Mouse (Mus musculus) ZHBTc4 (cell line): ENCODE measurements around the gene Msx2.

Experiments used
- DNase-seq: peaks from one replicate; pipeline ENCODE4 v3.0.0-alpha.2; 2011; ENCODE audit warnings: low read depth, low spot score

Msx2 gene

DNA sequence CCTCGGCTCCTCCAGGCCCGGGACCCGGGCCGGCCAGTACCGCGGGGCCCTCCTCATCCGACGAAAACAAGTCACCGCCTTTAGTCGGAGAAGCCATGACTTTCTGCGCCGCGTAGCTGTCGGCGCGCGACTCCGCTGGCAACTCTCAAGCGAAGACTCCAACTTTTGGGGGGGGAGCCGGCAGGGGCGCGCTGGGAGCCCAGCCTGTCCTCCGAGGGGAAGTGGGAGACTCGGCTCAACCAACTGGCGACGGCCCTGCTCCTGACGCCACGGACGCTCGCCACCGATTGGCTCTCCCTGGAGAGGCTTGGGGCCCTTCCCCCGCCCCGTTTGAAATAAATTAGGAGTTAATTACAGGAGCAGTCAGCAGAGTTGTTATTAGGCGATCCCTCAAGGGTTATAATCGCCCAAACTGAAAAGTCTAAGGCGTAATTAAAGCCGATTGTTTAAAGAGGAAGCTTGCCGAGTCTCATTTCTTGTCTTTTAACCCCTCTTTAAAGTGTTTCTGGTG, at the start of gene Msx2:
Gene Msx2 (minus strand): TSS at position 461 of the 511 bp plus-strand sequence.
- DNase-seq, result peak; percentile 89

DNA sequence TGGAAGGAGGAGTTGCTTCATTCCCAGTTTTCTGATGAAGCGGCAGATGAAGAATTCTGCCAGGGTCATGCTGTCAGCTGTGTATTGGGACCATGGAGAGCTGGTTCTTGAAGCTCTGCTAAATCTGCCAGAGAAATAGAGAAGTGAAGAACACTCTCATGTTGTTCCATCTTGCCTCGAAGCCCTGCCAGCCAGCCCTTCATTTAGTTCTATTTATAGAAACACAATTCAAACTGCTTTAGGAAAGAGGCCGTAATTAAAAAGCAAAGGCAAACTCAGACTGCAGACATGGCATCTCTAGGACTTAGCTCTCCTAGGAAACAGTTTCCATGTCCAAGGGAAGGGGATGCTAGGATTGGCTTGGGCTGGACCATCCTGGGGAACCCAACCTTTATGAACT, 48.6 kb upstream of the Msx2 start:
- no peak for DNase-seq

DNA sequence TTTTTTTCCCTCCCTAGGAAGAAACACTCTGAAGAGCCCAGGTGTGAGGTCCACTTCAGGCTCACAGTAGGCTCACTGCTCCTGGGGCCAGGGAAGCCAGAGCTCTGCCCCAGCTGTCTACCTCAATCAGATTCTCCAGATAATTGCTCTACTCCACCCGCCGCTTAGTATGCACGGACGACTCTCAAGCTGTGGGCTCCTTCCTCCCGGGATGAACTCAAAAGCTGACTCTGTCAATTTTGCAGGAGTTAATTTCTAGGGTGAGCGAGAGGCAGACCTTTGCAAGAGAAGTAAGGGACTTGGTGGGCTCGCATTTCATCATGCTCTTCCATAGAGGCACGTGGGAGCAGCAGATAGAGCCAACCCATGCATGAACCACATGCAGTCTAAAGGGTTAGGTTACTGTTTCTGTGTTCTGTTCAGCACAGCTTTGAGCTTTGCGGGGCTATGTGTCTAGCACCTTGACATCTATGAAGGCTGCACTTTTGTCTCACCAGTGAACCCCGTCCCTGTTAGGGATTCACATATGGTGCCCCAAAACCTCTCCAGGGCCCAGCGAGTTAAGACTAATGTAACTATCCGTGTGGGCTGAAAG, 47.6 kb upstream of the Msx2 start:
- DNase-seq, result no peak

DNA sequence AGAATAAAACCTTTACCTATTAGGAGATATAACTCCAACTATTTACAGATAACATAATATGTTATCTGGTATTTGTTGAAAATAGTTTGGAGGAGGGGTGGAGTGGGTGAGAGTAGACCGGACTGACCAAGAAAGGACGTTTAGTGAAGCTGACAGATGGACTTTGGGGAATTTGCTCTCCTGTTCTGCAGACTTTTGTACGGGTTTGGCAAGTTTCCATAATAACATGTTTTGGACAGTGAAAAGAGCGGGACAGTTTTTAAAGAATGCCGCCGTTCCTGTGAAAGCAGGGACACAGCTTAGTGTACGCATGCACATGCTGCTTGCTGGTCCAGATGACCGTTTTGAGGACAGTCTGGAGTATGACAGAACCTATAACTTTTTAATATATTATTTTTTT, 46.9 kb upstream of the Msx2 start:
- DNase-seq, result no peak

DNA sequence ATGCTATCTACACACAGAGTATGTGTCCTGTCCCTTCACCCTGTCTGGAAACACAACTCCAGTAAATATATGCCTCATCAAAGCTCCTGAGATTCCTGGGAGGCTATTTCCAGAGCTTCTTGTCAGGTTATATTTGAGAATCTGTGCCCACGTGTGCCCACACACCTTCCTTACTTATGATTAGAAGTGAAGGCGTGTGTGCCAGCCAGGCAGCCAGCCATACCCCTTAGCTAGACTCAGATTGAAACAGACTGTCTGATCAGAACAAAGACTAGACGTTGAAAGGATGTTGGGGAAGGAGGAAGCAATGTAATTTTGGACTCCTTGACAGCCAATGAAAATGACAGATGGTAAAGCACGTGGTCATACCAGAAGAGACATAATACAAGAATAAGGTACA, 45.4 kb upstream of the Msx2 start:
- DNase-seq, result no peak

DNA sequence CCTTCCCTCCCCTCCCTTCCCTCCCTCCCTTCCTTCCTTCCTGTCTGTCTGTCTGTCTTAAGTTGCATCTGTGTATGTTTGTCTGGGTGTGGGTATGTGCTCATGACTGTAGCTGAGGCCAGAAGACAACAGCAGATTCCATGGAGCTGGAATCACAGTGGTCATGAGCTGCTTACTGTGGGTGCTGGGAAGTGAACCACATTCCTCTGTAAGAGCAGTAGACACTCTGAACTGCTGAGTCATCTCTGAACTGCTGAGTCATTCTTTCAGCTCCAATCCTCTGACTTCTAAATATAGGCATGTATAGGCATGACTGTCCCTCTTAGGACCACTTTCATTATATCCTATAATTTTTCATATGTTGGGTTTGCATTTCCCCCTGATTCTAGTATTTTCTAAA, 41.7 kb upstream of the Msx2 start:
- peak; percentile 56 for DNase-seq

DNA sequence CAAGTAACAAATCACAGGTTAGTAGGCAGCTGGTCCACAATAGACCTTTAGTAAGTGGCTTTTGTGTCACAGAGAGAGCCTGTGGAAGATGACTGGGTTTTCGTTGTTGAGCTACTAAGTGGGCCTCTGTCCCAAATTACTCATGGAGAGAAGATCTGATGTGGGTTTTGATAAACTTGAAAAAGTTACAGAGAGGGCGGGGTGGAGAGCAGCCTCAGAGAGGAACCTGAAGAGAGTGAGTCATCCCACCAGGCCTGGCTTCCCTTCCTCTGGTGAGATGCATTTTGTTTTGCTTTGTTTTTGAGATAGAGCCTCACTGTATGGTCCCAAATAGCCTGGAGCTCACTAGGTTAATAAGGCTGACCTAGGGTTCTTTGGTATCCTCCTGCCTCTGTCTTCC, 38.5 kb upstream of the Msx2 start:
- DNase-seq, result no peak

DNA sequence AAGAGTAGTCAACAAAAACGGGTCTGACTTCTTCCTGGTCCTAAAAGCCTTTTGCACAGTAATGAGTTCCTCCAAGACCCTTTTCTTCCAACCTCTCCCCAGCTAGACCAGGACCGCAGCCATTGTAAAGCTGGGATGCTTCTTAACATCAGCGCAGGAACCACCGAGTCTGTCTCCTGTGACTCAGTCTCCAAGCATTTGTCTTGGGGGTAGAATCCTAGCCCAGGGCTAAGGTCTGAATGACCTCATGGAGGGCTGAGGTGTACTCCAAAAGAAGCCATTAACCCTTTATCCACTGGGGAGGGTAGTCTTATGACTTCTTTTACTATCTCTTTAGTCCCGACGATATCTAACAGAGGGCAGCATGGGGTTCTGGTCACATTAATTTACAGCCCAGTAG, 29.5 kb upstream of the Msx2 start:
- no peak for DNase-seq

DNA sequence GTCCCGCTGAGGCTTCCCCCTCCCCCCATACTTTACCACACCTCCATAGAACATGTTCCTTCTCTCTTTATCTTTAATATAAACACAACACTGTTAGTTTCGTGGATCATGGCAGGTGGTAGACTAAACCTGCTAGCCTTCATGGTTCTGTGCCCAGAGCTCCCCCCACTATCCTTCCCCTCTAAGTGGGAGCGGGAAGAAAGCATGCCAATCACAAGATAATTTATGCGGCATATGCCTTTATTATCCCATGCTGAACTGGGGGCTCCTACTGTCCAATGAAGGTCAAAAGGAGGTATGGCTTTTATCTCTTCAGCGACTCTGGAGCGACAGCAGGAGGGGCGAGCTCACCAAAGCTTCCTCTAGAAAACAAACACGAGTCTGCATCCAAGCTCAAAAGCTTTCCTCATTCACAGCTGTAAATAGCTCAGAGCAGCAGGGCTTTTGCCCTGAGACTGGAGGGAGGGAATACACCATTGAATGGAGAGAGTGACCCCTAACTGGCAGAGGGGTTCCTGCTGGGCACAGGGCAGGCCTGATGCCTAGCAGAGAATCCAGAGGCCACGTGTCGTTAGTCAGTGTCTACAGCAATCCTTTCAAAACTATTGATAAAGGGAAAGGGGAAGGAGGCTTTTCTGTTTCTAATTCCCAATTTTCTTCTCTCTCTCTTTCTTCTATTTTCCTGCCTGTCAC, 28.8 kb upstream of the Msx2 start:
- no peak for DNase-seq

DNA sequence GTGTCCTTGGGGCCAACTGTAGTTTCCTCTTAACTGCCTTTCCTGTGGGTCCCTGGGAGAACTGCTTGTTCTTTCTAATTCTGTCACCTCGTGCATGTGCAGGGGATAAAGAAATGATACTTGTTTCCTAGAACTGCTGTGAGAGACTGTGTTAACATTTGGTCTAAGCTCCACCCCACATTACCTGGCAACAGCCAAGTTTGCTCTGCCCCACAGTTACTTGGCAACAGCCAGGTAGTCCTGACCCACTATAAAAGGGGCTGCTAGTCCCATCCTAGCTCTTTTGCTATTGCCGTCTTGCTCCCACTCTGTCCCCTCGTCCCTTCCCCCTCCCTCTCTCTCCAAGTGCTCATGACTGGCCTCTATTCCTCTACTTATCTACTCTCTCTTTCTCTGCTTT, 28.2 kb upstream of the Msx2 start:
- DNase-seq, result no peak

DNA sequence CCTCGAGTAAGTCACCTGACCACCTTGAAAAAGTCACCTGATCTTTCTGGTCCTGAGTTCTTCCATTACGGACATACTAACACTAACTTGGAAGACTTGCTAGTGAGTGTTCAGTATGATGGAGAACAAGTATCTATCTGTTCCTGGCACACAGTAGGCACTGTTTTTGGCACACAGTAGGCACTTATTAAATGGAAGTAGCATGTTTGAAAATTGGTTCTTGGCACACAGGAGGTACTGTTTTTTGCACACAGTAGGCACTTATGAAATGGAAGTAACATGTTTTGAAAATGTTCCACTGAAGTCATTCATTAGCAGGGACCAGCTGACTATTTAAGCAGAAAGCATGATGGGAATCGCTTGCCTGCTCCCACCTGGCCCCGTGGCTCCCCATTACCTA, 13.6 kb upstream of the Msx2 start:
- no peak for DNase-seq

DNA sequence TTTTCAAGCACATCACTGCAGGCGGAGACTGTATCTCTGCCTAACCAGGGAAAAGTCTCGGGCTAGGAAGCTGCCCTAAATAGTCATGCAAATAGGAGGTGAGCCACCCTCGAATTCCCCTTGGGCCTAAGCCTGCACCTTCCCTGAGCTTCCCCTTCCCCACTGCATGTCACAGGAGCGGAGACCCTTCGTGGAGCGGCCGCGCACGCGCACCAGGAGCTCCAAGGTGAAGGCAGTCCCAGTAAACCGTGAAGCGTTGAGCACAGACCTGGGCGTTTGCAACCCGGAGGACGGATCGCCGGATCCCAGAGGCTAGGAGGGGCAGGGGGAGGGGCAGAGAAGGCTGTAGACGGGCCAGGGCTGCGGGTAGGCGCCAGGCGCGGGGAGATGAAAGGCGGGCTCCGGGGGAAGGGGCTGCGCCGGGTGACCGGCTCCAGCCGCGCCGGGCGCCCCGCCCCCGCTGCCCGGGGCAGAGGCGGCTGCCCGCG, 2.9 kb upstream of the Msx2 start:
- peak; percentile 94 for DNase-seq

DNA sequence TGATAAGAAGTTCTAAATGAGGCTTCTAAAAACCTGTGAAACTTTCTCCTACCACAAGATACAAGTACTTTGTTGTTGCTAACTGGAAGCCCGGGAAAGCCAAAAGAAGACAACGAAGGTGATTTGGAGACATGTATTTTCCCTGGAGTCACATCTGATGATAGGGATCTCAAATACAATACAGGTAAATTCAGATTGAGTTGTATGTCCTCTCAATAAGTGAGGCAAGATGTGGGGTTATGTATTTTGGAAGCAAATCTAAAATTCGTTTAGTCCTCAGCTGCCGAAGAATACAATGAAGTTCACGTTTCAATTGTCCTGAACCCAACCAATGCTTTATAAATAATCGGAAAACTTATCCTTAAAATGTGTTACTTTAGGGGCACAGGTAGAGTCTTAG, 1.6 kb upstream of the Msx2 start:
- DNase-seq, result no peak

DNA sequence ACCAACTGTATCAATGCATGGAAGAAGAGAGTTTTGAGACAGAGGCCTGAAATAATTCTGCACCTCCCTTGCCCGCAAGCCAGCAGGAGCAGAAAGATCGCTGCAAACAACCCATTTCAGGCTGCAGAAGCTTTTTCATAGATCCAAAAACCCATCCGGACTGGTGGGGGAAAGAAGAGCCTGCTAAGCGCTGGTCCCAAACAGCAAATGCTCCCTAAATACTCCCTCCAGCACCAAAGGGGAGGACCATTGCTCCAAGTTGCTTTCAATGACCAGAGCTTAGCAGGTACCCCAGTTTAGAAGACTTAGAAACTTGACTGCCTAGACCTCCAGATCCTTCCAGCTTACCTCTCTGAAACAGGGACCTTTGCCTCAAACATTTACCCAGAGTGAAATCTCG, 1.1 kb upstream of the Msx2 start:
- no peak for DNase-seq

DNA sequence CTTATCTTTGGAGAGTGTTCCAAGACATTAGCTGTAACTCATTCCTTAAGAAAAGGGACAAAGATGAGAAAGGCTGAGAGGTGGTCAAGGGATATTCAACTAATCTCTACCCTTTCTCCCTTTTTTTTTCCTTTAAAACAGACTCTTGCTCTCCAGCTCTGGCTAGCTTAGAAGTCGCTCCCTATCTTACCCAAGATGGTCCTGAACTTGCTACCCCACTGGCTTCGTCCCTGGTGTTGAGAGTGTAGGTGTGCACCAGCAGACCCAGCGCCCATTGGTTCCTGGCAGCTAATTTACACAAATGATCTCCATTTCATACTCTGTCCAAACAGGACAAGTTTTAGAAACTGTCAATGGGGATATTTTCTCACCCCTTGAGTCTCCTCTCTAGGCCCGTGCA, 417 bp upstream of the Msx2 start:
- DNase-seq, result no peak

DNA sequence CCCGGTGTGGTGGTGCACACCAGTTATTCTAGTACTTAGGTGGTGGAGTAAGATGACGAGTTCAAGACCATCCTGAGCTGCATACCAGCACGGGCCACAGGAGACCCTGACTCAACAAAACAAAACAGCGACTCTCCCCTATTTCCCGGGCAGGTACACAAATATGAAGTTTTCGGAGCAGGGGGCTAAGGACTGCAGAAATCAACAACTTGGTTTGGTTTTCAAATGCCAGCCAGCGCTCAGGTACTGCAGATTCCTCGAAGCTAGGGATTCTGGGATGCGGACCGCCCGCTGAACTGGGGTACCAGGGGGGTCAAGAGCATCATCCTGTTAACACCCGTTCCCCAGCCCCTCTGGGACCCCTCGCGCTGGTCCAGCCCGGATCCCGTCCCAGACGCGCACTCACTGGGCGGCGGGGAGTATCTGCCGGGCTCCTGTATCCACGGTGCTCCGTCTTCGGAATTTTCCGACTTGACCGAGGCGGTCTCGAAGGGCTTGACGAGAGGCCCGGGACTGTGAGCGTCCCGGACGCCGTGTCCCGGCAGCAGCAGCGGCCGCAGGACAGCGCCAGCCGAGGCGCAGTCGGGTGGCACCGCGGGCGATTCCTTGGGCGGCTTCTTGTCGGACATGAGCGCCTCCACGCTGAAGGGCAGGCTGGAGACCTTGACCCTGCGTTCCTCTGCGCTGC, 804 bp downstream of the Msx2 start:
- peak; percentile 51 for DNase-seq

DNA sequence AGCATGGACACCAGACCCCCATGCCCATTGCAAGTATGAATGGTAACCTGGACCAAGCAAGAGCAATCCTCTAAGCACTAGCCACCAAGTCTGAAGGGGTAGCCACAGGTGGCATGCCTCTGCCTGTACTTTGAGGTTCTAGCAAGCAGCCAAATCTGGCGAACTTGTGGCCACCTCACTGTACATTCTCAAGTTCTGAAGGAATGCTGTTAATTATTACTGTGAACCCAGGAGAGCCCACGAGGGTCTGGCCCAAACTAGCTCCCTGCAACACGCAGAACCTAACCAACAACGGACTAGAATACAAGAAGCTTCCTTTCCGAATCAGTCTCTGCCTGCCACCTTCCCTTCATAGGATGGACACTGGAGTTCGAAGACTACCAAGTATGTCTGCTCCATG, 1.5 kb downstream of the Msx2 start:
- no peak for DNase-seq

DNA sequence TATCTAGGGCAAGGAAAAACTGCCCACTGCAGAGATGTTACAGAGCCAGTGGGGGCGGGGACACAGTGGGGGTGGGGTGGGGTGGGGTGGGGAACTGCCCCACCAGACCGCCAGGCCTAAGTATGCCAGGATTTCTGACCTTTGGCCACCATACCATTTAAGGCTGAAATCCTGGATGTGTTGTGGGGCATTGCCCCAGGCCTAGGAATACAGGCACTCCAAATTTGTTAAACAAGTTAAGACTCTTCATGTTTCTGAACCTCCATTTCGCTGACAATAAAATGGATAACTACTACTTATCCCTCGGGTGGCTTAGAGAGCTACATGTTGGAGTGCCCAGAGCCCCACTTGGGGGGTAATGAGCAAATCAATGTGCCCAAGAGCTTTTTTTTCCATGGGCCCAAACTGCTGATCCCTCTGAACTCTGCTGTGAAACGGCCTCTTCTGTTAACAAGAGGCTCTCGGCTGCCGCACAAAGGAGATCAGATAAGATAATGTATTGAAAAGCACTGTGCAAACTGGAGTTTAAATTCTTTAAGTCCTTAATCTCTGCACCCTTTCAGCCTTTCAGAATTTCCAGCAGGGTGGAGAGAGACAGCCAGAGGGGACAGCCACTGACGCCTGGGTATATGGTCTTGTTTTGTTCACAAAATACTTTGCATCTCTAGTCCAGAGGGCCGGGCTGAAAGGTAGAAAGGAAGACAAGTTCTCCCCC, 2.3 kb downstream of the Msx2 start:
- peak; percentile 71 for DNase-seq

DNA sequence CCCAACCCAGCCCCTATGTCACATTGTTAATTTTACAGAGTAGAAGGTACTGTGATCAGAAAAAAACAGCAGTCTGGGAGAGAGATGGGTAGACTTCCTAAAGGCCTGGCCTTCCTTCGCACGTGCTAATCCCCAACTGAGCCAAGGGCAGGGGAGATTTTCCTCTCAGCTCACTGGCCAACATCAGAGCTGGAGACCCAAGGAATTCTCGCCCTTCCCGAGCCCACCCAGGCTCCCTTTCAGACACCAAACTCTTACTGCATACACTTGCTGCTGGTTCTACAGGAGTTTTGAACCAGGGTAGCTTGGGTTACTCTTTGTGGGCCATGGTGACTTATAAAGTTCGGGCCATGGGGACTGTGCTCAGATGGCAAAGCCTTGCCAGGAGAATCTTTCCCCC, 3.1 kb downstream of the Msx2 start:
- no peak for DNase-seq

DNA sequence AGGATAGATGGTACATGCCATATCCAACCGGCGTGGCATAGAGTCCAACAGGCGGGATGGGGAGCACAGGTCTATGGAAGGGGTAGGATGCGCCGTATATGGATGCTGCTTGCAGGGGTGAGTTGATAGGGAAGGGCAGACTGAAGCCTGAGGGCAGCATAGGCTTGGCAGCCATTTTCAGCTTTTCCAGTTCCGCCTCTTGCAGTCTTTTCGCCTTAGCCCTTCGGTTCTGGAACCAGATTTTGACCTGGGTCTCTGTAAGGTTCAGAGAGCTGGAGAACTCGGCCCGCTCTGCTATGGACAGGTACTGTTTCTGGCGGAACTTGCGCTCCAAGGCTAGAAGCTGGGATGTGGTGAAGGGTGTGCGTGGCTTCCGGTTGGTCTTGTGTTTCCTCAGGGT, 4.7 kb downstream of the Msx2 start:
- no peak for DNase-seq

DNA sequence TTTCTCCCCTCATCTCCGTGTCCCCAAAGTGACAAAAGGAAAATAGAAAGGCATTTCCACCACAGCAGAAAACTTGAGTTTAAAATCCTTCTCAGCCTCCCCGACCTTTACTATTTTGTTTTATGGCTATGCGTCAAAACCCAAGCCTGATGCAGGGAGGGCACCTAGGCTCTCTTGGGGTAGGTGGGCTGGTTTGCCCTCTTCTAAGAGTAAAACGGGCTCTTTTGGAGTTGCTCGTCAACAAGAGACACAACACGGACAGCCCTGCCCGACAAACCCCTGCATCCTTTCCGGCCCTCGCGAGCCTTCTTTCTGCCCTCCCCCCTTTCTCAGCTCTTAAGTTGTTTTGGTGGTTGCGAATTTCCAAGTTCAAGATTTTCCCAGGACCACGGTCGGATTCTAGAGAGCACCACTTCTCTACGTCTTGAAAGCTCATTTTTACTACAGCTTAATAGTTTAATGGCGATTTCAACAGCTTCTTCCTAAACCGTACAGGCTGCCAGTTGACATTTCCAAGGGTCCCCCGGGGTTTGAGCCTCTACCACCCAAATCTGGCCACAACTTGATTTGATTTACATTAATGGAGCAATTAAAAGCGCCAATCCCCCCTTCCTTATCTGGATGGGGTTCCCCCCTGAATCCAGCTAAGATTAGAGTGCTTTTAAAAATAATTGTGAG, 6.5 kb downstream of the Msx2 start:
- DNase-seq, result no peak
